Mouse (Mus musculus): ENCODE results near the gene Tceal8.

GRCm38 (mm10) chrX:136172786-136173185 is 644 bp upstream of the Tceal8 start:
- TF ChIP-seq CTCF (IDR thresholded peaks at IDR 0.05; ENCODE audit: borderline replicate concordance, extremely low read depth, insufficient read depth, insufficient read length) = no peak
- TF ChIP-seq POLR2A (IDR thresholded peaks at IDR 0.05; ENCODE audit: borderline replicate concordance, extremely low read depth, insufficient read depth, insufficient read length, poor library complexity, severe bottlenecking) = no peak

Measured in brain, embryonic 14.5 days (tissue).